Mouse (Mus musculus) bone marrow, adult 2 months (tissue): ENCODE results near the gene Slc25a11. TPM values are rescaled to one million over a fixed set of nuclear protein-coding genes. Genes with fewer than 3 reads are reported as not detected.

Experiments used
- H3K27ac ChIP-seq: fragments of 200-500 bp; 2 replicates; pipeline ENCODE4 v1.5.1; 2012; ENCODE audit warnings: low read depth, mild to moderate bottlenecking, control low read depth, inconsistent platforms, low read length; ENCODE audit not compliant: control insufficient read depth, poor library complexity, insufficient read depth
- H3K4me1 ChIP-seq: fragments of 200-500 bp; 2 replicates; pipeline ENCODE4 v1.6.1; 2011; ENCODE audit warnings: low read length; ENCODE audit not compliant: control insufficient read depth, insufficient read depth
- H3K4me3 ChIP-seq: fragments of 200-500 bp; replicated peaks from 2 replicates; pipeline ENCODE3; 2011; ENCODE audit warnings: mild to moderate bottlenecking, low read depth, low read length, control low read depth; ENCODE audit not compliant: control insufficient read depth
- CTCF ChIP-seq: fragments of 200-500 bp; IDR thresholded peaks from 2 replicates; pipeline ENCODE4 v1.5.1; 2011; ENCODE audit warnings: low read length, control low read depth; ENCODE audit not compliant: control insufficient read depth, insufficient read depth
- POLR2A ChIP-seq: fragments of 200-500 bp; IDR thresholded peaks from 2 replicates; pipeline ENCODE4 v1.6.1; 2011; ENCODE audit warnings: low read depth, mild to moderate bottlenecking, control low read depth, low read length, borderline replicate concordance; ENCODE audit not compliant: control insufficient read depth
- WGBS: fragments of 180-500 bp; shearing (Covaris S2); methylation state at CpG from one replicate; pipeline ENCODE4 v1.1.7; 2018; 5-methylcytosine and 5-hydroxymethylcytosine counted together
- polyA plus RNA-seq: library from polyadenylated mRNA; stranded (reverse); fragments of >200 nt; gene quantifications from 2 replicates; pipeline ENCODE4 v1.2.4, GENCODE M21; 2011; ENCODE audit warnings: low replicate concordance; ENCODE audit not compliant: missing spikeins, insufficient read depth, insufficient read length

Gene Slc25a11
- polyA plus RNA-seq, 1 experiment = 49.2 TPM

GRCm38 (mm10) chr11:70681170-70681569, 33.9 kb upstream of the Slc25a11 start:
- Histone ChIP-seq H3K4me3 (no peak overlapping the region), H3K4me1 (peaks cover 4% of the 10 kb centered on the region; the same call in 1 of the 2 replicates), H3K27ac (no peak overlapping the region)
- no peak for TF ChIP-seq POLR2A
- no peak for TF ChIP-seq CTCF
- WGBS = 90% methylated on average over 12 of the region's 12 CpGs

GRCm38 (mm10) chr11:70679894-70680293, 32.6 kb upstream of the Slc25a11 start:
- Histone ChIP-seq H3K27ac (peak overlapping the region; percentile 68; the same call in 1 of the 2 replicates), H3K4me3 (no peak overlapping the region), H3K4me1 (peaks cover 4% of the 10 kb centered on the region; the same call in 1 of the 2 replicates)
- 16% methylated on average over 8 of the region's 8 CpGs for WGBS
- TF ChIP-seq CTCF (no peak), POLR2A (no peak)

- no peak for TF ChIP-seq POLR2A
- no peak for TF ChIP-seq CTCF
- WGBS = 87% methylated on average over 8 of the region's 8 CpGs
- Histone ChIP-seq H3K4me1 (peaks cover 4% of the 10 kb centered on the region; the same call in 1 of the 2 replicates), H3K4me3 (no peak overlapping the region), H3K27ac (peak overlapping the region; percentile 13; the same call in 1 of the 2 replicates)
Observed at GRCm38 (mm10) chr11:70679361-70679760, 32.1 kb upstream of the Slc25a11 start.

- TF ChIP-seq CTCF = no peak
- TF ChIP-seq POLR2A = no peak
- Histone ChIP-seq H3K4me3 (no peak overlapping the region), H3K4me1 (peaks cover 4% of the 10 kb centered on the region; the same call in 1 of the 2 replicates), H3K27ac (no peak overlapping the region)
- 83% methylated on average over 2 of the region's 2 CpGs for WGBS
Observed at GRCm38 (mm10) chr11:70678576-70678975, 31.3 kb upstream of the Slc25a11 start.

GRCm38 (mm10) chr11:70678092-70678491, 30.8 kb upstream of the Slc25a11 start:
- no peak for TF ChIP-seq POLR2A
- TF ChIP-seq CTCF = no peak
- 86% methylated on average over 9 of the region's 9 CpGs for WGBS
- H3K27ac ChIP-seq = no peak overlapping the region
- peaks cover 4% of the 10 kb centered on the region; the same call in 1 of the 2 replicates for H3K4me1 ChIP-seq
- H3K4me3 ChIP-seq = no peak overlapping the region

- TF ChIP-seq CTCF (no peak), POLR2A (no peak)
- H3K4me1 ChIP-seq = peaks cover 4% of the 10 kb centered on the region; the same call in 1 of the 2 replicates
- 31% methylated on average over 11 of the region's 11 CpGs for WGBS
Observed at GRCm38 (mm10) chr11:70674501-70674900, 27.2 kb upstream of the Slc25a11 start.

GRCm38 (mm10) chr11:70674014-70674413, 26.7 kb upstream of the Slc25a11 start:
- no peak overlapping the region for H3K27ac ChIP-seq
- H3K4me3 ChIP-seq = no peak overlapping the region
- TF ChIP-seq CTCF (no peak), POLR2A (no peak)
- WGBS = 89% methylated on average over 6 of the region's 6 CpGs
- H3K4me1 ChIP-seq = no peaks in the 10 kb centered on the region

More at GRCm38 (mm10) chr11:70674501-70674900, 27.2 kb upstream of the Slc25a11 start:
- H3K27ac ChIP-seq = no peak overlapping the region
- H3K4me3 ChIP-seq = no peak overlapping the region

GRCm38 (mm10) chr11:70671333-70672047, 24.2 kb upstream of the Slc25a11 start:
- no peak overlapping the region for H3K4me3 ChIP-seq
- WGBS = 86% methylated on average over 16 of the region's 16 CpGs
- no peaks in the 10 kb centered on the region; the same call in 1 of the 2 replicates for H3K4me1 ChIP-seq
- no peak for TF ChIP-seq POLR2A
- no peak for TF ChIP-seq CTCF
- H3K27ac ChIP-seq = no peak overlapping the region
